Mouse (Mus musculus) liver, postnatal 0 days (tissue): ENCODE data around the gene Palld. TPM values are rescaled to one million over a fixed set of nuclear protein-coding genes. Genes with fewer than 3 reads are reported as not detected.

ENCODE experiments used
- ATAC-seq: fragments of 200-750 bp; cut with Nextera tagmentation; 2 replicates; pipeline ENCODE4 v1.8.0; 2017; ENCODE audit warnings: mild to moderate bottlenecking, moderate library complexity
- DNase-seq: peaks from one replicate; pipeline ENCODE4 v3.0.0-alpha.2; 2016
- H3K27ac ChIP-seq: fragments of 300-500 bp; sonication (generic); 2 replicates; pipeline ENCODE4 v1.5.1; 2014; ENCODE audit warnings: antibody characterized with exemption, moderate library complexity, mild to moderate bottlenecking, low read depth
- H3K27me3 ChIP-seq: fragments of 300-500 bp; sonication (generic); 2 replicates; pipeline ENCODE4 v1.6.1; 2014; ENCODE audit warnings: low read length, control low read depth, mixed read lengths; ENCODE audit not compliant: insufficient read depth
- H3K36me3 ChIP-seq: fragments of 300-500 bp; sonication (generic); replicated peaks from 2 replicates; pipeline ENCODE4 v1.6.1; 2014; ENCODE audit warnings: mild to moderate bottlenecking, control low read depth, low read length, moderate library complexity, mixed read lengths; ENCODE audit not compliant: insufficient read depth
- H3K4me1 ChIP-seq: fragments of 300-500 bp; sonication (generic); 2 replicates; pipeline ENCODE4 v1.6.1; 2014; ENCODE audit warnings: antibody characterized with exemption, mild to moderate bottlenecking, control low read depth; ENCODE audit not compliant: insufficient read depth
- H3K4me2 ChIP-seq: fragments of 300-500 bp; sonication (generic); 2 replicates; pipeline ENCODE4 v1.6.1; 2014; ENCODE audit warnings: low read depth, mild to moderate bottlenecking, low read length, moderate library complexity, mixed read lengths
- H3K4me3 ChIP-seq: fragments of 300-500 bp; sonication (generic); 2 replicates; pipeline ENCODE4 v1.5.1; 2014; ENCODE audit warnings: low read depth, low read length
- H3K9ac ChIP-seq: fragments of 300-500 bp; sonication (generic); replicated peaks from 2 replicates; pipeline ENCODE4 v1.6.1; 2014; ENCODE audit warnings: mild to moderate bottlenecking, moderate library complexity
- H3K9me3 ChIP-seq: fragments of 300-500 bp; sonication (generic); 2 replicates; pipeline ENCODE4 v1.6.1; 2016; ENCODE audit warnings: mild to moderate bottlenecking, control low read depth, low read length, mixed read lengths
- CTCF ChIP-seq: sonication (generic); IDR thresholded peaks from 2 replicates; pipeline ENCODE4 v1.5.1; 2016; ENCODE audit warnings: antibody characterized with exemption, low read depth
- EP300 ChIP-seq: IDR thresholded peaks from 2 replicates; pipeline ENCODE4 v1.6.1; 2016; ENCODE audit warnings: antibody characterized with exemption, low read depth, mild to moderate bottlenecking
- WGBS: fragments of 180-500 bp; shearing (Covaris S2); extraction: QIAGEN DNeasy Blood & Tissue Kit; methylation state at CpG from one replicate; pipeline ENCODE4 v1.1.7; 2014; ENCODE audit not compliant: insufficient replicate concordance; 5-methylcytosine and 5-hydroxymethylcytosine counted together
- polyA plus RNA-seq: library from polyadenylated mRNA; unstranded; fragments of >200 nt; fragmentation: Nextera tagmentation; extraction: Ambion mirVana; gene quantifications from 2 replicates; pipeline ENCODE4 v1.2.1, GENCODE M21; 2015

The Palld gene
- polyA plus RNA-seq, 1 experiment from 2014 or later, result 11.7 TPM

DNA sequence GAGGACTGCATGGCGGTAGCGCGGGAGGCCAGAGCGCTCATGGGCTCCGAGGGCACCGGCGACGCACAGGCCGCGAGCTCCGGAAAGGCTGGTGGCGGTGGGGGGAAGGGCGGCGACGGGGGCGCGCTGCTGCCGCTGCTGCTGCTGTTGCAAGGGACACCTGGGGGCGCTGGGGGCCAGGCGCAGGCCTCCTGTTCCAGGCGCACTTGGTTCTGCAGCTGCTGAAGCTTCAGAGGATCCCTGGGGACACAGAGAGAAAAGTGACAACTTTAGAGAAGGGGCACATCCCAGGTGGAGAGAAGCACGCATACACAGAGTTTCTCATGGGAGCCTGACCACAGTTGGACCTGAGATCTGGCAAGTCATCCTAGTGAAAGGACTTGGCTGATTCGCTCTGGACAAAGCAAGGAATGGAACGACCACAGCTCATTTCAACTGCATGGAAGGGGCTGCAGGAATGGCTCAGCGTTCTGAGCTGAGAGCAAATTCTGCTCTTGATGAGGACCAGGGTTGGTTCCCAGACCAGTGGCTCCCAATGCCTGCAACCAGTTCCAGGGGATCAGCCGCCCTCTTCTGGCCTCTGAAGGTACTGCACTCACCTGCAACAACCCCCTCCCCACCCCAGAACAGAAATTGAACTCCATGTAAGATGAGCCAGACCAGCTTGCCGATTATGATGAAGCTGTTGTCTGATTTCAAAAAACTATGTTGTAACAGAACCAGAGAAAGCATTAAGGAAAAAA lies 352.3 kb downstream of the Palld start:
- no peak for ATAC-seq
- Histone ChIP-seq H3K4me2 (no peak overlapping the region), H3K4me3 (no peak overlapping the region), H3K4me1 (no peaks in the 10 kb centered on the region), H3K27me3 (no peaks in the 10 kb centered on the region), H3K27ac (no peak overlapping the region), H3K9ac (no peak overlapping the region), H3K9me3 (peaks cover 18% of the 10 kb centered on the region), H3K36me3 (peaks cover 21% of the 10 kb centered on the region)
- 80% methylated on average over 27 of the region's 27 CpGs for WGBS
- peak; percentile 26 for DNase-seq
- TF ChIP-seq CTCF (peak; percentile 50), EP300 (no peak)

DNA sequence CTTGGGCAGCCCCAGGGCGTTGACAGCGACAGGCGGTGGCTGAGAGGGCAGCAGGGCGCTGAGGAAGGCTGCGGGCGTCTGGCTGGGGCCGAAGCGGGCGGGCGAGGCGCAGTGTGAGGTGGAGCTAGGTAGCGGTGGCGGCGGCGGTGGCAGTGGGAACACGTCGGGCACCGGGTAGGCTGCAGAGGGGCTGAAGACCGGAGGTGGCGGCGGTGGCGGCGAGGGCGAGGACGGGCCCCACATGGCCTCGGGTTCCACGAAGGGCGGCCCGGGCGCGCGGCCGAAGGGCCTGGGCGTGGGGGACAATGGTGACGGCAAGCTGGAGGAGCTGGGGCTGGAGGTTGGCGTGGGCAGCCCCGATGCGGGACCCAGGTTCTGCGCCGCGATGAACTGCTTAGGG lies 352.9 kb downstream of the Palld start:
- Histone ChIP-seq H3K4me2 (no peak overlapping the region), H3K9me3 (peaks cover 18% of the 10 kb centered on the region), H3K27me3 (no peaks in the 10 kb centered on the region), H3K4me1 (no peaks in the 10 kb centered on the region), H3K9ac (no peak overlapping the region), H3K4me3 (no peak overlapping the region), H3K27ac (no peak overlapping the region), H3K36me3 (peaks cover 21% of the 10 kb centered on the region)
- DNase-seq (no peak), ATAC-seq (no peak)
- 89% methylated on average over 35 of the region's 41 CpGs for WGBS
- TF ChIP-seq EP300 (no peak), CTCF (no peak)

DNA sequence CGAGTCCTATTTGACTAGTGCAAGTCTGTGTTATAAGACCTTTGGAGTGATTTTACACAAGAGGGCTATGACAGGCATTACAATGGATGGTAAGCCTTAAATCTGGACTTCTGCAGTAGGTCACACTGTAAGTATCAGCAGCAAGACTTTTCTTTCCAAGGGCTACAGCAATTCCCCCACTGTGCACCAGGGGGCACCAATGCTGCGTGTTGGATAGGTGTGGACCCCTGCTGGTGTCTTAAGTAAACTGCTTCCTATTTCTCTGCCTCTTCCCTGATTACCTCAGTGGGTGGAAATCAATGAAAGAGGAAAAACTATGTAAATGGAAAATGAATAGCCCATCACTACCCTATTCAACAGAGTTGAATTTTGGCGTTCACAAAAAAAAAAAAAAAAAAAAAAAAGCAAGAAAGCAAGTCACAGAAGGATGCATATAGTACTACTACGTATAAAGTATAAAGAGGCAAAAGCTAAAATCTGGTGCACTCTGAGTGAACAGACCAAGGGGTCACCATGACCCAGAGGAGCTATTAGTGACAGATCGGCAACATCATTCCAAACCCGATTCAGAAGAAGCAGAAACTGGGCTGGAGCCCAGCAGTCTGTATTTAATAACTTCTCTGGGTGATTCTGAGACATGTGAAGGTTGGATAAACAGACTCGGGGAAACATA lies 362.5 kb downstream of the Palld start:
- no peaks in the 10 kb centered on the region for H3K27me3 ChIP-seq
- peaks cover 2% of the 10 kb centered on the region for H3K36me3 ChIP-seq
- no peak overlapping the region for H3K27ac ChIP-seq
- WGBS, result 50% methylated on average over 7 of the region's 7 CpGs
- DNase-seq (peak; percentile 85), ATAC-seq (peak; percentile 47)
- no peaks in the 10 kb centered on the region for H3K4me1 ChIP-seq
- no peak overlapping the region for H3K9ac ChIP-seq
- TF ChIP-seq CTCF, result peak; percentile 99
- TF ChIP-seq EP300, result no peak
- no peak overlapping the region for H3K4me3 ChIP-seq
- H3K9me3 ChIP-seq, result no peaks in the 10 kb centered on the region
- H3K4me2 ChIP-seq, result no peak overlapping the region

DNA sequence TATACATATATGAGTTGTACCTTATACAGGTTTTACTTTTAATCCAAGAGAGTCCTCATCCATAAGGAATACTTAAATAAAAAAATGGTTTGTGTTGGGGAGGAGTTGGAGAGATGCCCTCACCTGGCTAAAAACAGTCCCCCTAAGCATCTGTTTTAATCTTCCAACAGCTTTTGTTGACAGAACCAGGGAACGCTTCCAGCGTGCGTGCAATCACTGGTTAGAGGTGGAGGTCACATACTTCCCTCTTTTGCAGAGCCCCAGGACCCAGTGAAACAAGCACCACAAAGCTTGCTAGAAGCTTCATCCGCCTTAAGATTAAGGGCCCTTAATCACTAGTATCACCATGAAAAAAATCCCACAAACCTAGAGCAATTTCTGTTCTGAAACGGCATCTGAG lies 365.0 kb downstream of the Palld start:
- Histone ChIP-seq H3K36me3 (peaks cover 5% of the 10 kb centered on the region), H3K4me2 (no peak overlapping the region), H3K9me3 (no peaks in the 10 kb centered on the region), H3K4me3 (no peak overlapping the region), H3K4me1 (no peaks in the 10 kb centered on the region), H3K27me3 (no peaks in the 10 kb centered on the region), H3K9ac (no peak overlapping the region), H3K27ac (no peak overlapping the region)
- 71% methylated on average over 5 of the region's 5 CpGs for WGBS
- DNase-seq (no peak), ATAC-seq (no peak)
- TF ChIP-seq EP300 (no peak), CTCF (no peak)

DNA sequence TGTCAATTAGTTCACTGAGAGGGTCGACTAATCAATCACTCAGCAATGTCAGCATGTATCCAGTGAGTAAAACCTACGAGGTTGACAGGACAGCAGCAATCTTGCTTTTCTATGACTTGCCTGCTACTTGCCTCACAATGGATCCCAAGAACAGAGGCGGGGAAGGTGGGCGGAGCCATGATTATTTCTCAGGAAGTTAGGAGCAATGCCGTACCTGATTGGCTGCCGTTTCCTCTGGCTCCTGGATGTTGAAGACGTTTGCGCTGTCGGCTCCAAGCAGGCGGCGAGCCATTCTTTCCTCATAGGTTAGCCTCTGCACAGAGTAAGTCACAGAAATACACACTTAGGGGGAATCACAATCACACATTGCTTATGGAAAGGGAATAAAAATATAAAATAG lies 367.0 kb downstream of the Palld start:
- H3K27ac ChIP-seq, result no peak overlapping the region

DNA sequence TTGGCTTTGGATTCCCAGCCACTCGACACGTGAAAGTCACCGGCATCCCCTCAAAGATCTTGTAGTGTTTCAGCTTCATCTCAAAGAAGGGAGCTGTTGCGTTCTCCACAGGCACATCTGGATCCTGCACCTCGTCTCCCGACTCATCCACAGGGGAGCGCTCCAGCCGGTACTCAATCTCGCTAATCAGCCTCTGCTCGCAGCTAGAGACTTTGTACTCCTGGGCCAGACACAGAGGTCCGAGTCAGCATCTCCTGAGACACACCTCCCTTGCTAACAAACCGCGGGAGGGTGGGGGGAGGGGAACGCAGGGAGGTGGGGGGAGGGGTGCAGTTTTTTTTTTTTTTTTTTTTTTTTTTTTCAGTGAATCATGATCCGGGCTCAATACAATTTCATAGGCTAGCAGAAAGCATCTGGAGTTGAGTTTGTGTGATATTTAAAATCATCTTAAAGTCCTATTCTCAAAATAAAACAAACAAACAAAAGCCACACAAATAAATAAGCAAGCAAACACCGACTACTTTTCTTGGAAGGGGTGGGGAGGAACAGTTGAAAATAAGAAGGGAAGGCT lies 369.0 kb downstream of the Palld start:
- WGBS, result 61% methylated on average over 16 of the region's 16 CpGs
- H3K4me1 ChIP-seq, result no peaks in the 10 kb centered on the region
- H3K27me3 ChIP-seq, result no peaks in the 10 kb centered on the region
- H3K9ac ChIP-seq, result no peak overlapping the region
- no peak overlapping the region for H3K4me3 ChIP-seq
- TF ChIP-seq EP300 (no peak), CTCF (no peak)
- no peak overlapping the region for H3K27ac ChIP-seq
- H3K36me3 ChIP-seq, result peaks cover 14% of the 10 kb centered on the region
- H3K4me2 ChIP-seq, result no peak overlapping the region
- no peak for DNase-seq
- ATAC-seq, result no peak
- H3K9me3 ChIP-seq, result no peaks in the 10 kb centered on the region

More for the DNA sequence above, 367.0 kb downstream of the Palld start:
- Histone ChIP-seq H3K4me1 (no peaks in the 10 kb centered on the region), H3K27me3 (no peaks in the 10 kb centered on the region), H3K4me2 (no peak overlapping the region), H3K9me3 (no peaks in the 10 kb centered on the region), H3K4me3 (no peak overlapping the region), H3K9ac (no peak overlapping the region), H3K36me3 (peaks cover 11% of the 10 kb centered on the region)
- no peak for ATAC-seq
- TF ChIP-seq EP300, result no peak
- no peak for DNase-seq
- 84% methylated on average over 11 of the region's 11 CpGs for WGBS
